Mouse (Mus musculus): Measurements from ENCODE around the gene Dtnbp1.
A peak's percentile ranks its signal among the peaks of the same experiment; 100 is the strongest.

The Dtnbp1 gene

GRCm38 (mm10) chr13:45001228-45001910, 578 bp downstream of the Dtnbp1 start:
- peak; percentile 12 to 14 for DNase-seq (ENCODE audit: low spot score in 2 of 2)

GRCm38 (mm10) chr13:45000836-45001227, 1.1 kb downstream of the Dtnbp1 start:
- DNase-seq (ENCODE audit: low spot score in 2 of 2) = no peak

- no peak for DNase-seq (ENCODE audit: low spot score in 2 of 2)
Measured at GRCm38 (mm10) chr13:44999211-44999610, 2.7 kb downstream of the Dtnbp1 start.

GRCm38 (mm10) chr13:44996339-44996738, 5.6 kb downstream of the Dtnbp1 start:
- no peak for DNase-seq (ENCODE audit: low spot score in 2 of 2)

- DNase-seq (ENCODE audit: low spot score in 2 of 2) = no peak
Measured at GRCm38 (mm10) chr13:44992550-44993205, 9.3 kb downstream of the Dtnbp1 start.

- no peak for DNase-seq (ENCODE audit: low spot score in 2 of 2)
Measured at GRCm38 (mm10) chr13:44991936-44992335, 10.0 kb downstream of the Dtnbp1 start.

GRCm38 (mm10) chr13:44990073-44990682, 11.8 kb downstream of the Dtnbp1 start:
- DNase-seq (ENCODE audit: low spot score in 2 of 2) = no peak

- DNase-seq (ENCODE audit: low spot score in 2 of 2) = no peak
Measured at GRCm38 (mm10) chr13:44986352-44986751, 15.6 kb downstream of the Dtnbp1 start.

- DNase-seq (ENCODE audit: low spot score in 2 of 2) = no peak
Measured at GRCm38 (mm10) chr13:44985321-44985720, 16.6 kb downstream of the Dtnbp1 start.

GRCm38 (mm10) chr13:44983635-44984401, 18.1 kb downstream of the Dtnbp1 start:
- DNase-seq (ENCODE audit: low spot score in 2 of 2) = no peak

- no peak for DNase-seq (ENCODE audit: low spot score in 2 of 2)
Measured at GRCm38 (mm10) chr13:44982799-44983198, 19.1 kb downstream of the Dtnbp1 start.

GRCm38 (mm10) chr13:44979433-44979832, 22.5 kb downstream of the Dtnbp1 start:
- no peak for DNase-seq (ENCODE audit: low spot score in 2 of 2)

GRCm38 (mm10) chr13:44977483-44978141, 24.3 kb downstream of the Dtnbp1 start:
- no peak for DNase-seq (ENCODE audit: low spot score in 2 of 2)

GRCm38 (mm10) chr13:44977059-44977458, 24.9 kb downstream of the Dtnbp1 start:
- DNase-seq (ENCODE audit: low spot score in 2 of 2) = no peak

- no peak for DNase-seq (ENCODE audit: low spot score in 2 of 2)
Measured at GRCm38 (mm10) chr13:44960542-44961291, 41.2 kb downstream of the Dtnbp1 start.

- DNase-seq (ENCODE audit: low spot score in 2 of 2) = no peak
Measured at GRCm38 (mm10) chr13:44957049-44957448, 44.9 kb downstream of the Dtnbp1 start.

- DNase-seq (ENCODE audit: low spot score in 2 of 2) = no peak
Measured at GRCm38 (mm10) chr13:44955781-44956180, 46.2 kb downstream of the Dtnbp1 start.

GRCm38 (mm10) chr13:44954232-44954568, 47.7 kb downstream of the Dtnbp1 start:
- DNase-seq (ENCODE audit: low spot score in 2 of 2) = no peak

- DNase-seq (ENCODE audit: low spot score in 2 of 2) = no peak
Measured at GRCm38 (mm10) chr13:44953546-44954231, 48.3 kb downstream of the Dtnbp1 start.

- DNase-seq (ENCODE audit: low spot score in 2 of 2) = no peak
Measured at GRCm38 (mm10) chr13:44952393-44953086, 49.4 kb downstream of the Dtnbp1 start.

Data from frontal cortex, postnatal 25 days (tissue).